Mouse (Mus musculus): ENCODE measurements around the gene Adam10. TPM values are rescaled to one million over a fixed set of nuclear protein-coding genes. Genes with fewer than 3 reads are reported as not detected.

Adam10 gene
- 60.8 and 70.8 TPM in 2 replicates for polyA plus RNA-seq (2015; fragmentation: Nextera tagmentation; extraction: Ambion mirVana)

DNA sequence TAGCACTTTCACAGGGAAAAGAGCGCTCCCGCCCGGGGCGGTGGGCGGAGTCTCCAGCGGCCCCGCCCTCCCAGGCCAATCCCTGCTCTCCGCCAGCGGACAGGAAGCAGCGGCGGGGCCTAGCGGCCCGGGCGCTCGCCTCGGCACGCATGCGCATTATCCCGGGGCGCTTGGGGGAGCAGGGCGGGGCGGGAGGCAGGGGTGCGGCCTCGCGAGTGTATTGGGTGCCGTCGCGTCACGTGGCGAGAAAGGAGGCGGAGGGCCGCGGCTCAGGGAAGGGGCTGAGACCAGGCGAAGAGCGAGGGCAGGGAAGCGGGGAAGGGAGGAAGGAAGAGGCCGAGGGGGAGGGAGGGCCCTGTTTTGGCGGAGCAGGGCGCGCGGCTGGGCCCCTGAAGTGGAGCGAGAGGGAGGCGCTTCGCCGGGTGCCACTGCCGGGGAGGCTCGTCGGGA, at the start of gene Adam10:
Adam10 (plus strand) TSS at position 316 of the 450 bp plus-strand sequence.
- H3K4me1 ChIP-seq, result peaks cover 16% of the 10 kb centered on the region
- no peaks in the 10 kb centered on the region for H3K36me3 ChIP-seq
- H3K9me3 ChIP-seq, result no peaks in the 10 kb centered on the region
- H3K4me2 ChIP-seq, result peak within 1 kb of the TSS; percentile 81
- peak within 1 kb of the TSS; percentile 97 for H3K27ac ChIP-seq
- peak; percentile 100 for ATAC-seq (ENCODE audit: insufficient number of reproducible peaks, insufficient read depth, low FRiP score, low TSS enrichment, low read depth)
- peak within 1 kb of the TSS; percentile 98 for H3K9ac ChIP-seq
- H3K27me3 ChIP-seq, result no peaks in the 10 kb centered on the region
- WGBS, result under 1% methylated on average over 46 of the region's 48 CpGs
- peak within 1 kb of the TSS; percentile 98 for H3K4me3 ChIP-seq

GRCm38 (mm10) chr9:70629711-70630110, 49.1 kb upstream of the Adam10 start:
- 73% methylated on average over 2 of the region's 2 CpGs for WGBS
- Histone ChIP-seq H3K36me3 (0 out of 2 replicates have a peak, but pooled peaks cover 4% of the 10 kb centered on the region), H3K9ac (no peak overlapping the region), H3K27ac (no peak overlapping the region), H3K4me2 (no peak overlapping the region), H3K4me1 (peaks cover 11% of the 10 kb centered on the region), H3K9me3 (no peaks in the 10 kb centered on the region), H3K27me3 (no peaks in the 10 kb centered on the region), H3K4me3 (no peak overlapping the region)
- ATAC-seq (ENCODE audit: insufficient number of reproducible peaks, insufficient read depth, low FRiP score, low TSS enrichment, low read depth), result no peak

GRCm38 (mm10) chr9:70631665-70632064, 47.1 kb upstream of the Adam10 start:
- no peaks in the 10 kb centered on the region for H3K9me3 ChIP-seq
- no peak for ATAC-seq (ENCODE audit: insufficient number of reproducible peaks, insufficient read depth, low FRiP score, low TSS enrichment, low read depth)
- WGBS, result 18% methylated on average over 5 of the region's 5 CpGs
- peaks cover 11% of the 10 kb centered on the region for H3K4me1 ChIP-seq
- no peak overlapping the region for H3K4me3 ChIP-seq
- H3K9ac ChIP-seq, result no peak overlapping the region
- no peaks in the 10 kb centered on the region for H3K27me3 ChIP-seq
- H3K36me3 ChIP-seq, result no peaks in the 10 kb centered on the region
- no peak overlapping the region for H3K4me2 ChIP-seq
- H3K27ac ChIP-seq, result peak overlapping the region; percentile 51; the same call in 1 of the 2 replicates

DNA sequence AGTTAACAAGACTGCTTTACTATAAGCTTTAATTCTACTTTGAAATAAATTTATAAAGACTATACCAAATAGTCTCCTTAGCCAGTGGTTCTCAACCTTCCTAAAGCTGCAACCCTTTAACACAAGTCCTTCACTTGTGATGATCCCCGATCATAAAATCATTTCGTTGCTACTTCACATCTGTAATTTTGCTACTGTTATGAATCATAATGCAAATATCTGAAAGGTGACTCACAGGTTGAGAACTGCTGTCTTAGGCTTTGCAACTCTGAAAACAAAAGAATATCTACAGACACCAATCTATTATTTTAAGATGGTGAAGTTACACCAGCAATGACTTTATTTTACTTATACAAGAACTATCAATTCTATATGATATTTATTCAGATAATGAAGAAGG, 42.0 kb upstream of the Adam10 start:
- no peak for ATAC-seq (ENCODE audit: insufficient number of reproducible peaks, insufficient read depth, low FRiP score, low TSS enrichment, low read depth)
- Histone ChIP-seq H3K4me3 (no peak overlapping the region), H3K4me1 (peaks cover 1% of the 10 kb centered on the region), H3K27ac (no peak overlapping the region), H3K9ac (no peak overlapping the region), H3K36me3 (no peaks in the 10 kb centered on the region), H3K9me3 (no peaks in the 10 kb centered on the region), H3K27me3 (no peaks in the 10 kb centered on the region), H3K4me2 (no peak overlapping the region)
- 82% methylated on average over 2 of the region's 2 CpGs for WGBS

DNA sequence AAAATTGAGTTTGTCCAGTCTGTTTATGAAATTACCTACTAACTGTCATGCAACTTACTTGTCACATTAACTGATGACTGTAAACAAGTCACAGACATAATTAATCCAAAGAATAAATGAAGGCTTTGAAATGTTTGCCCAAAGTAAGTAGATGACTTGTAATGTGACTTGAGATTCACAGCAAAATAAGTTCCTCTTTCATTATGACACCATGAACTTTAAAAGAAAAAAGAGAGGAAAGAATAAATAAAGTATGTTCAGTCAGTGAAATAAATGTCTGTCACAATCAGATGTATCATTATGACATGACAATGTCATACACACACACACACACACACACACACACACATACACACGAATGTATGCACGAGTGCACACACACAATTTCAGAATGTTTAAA, 28.5 kb upstream of the Adam10 start:
- ATAC-seq (ENCODE audit: insufficient number of reproducible peaks, insufficient read depth, low FRiP score, low TSS enrichment, low read depth), result no peak
- no peaks in the 10 kb centered on the region for H3K36me3 ChIP-seq
- no peaks in the 10 kb centered on the region for H3K27me3 ChIP-seq
- 77% methylated on average over 2 of the region's 2 CpGs for WGBS
- H3K4me3 ChIP-seq, result no peak overlapping the region
- peaks cover 15% of the 10 kb centered on the region for H3K4me1 ChIP-seq
- no peaks in the 10 kb centered on the region for H3K9me3 ChIP-seq
- H3K4me2 ChIP-seq, result no peak overlapping the region
- H3K27ac ChIP-seq, result no peak overlapping the region
- no peak overlapping the region for H3K9ac ChIP-seq

DNA sequence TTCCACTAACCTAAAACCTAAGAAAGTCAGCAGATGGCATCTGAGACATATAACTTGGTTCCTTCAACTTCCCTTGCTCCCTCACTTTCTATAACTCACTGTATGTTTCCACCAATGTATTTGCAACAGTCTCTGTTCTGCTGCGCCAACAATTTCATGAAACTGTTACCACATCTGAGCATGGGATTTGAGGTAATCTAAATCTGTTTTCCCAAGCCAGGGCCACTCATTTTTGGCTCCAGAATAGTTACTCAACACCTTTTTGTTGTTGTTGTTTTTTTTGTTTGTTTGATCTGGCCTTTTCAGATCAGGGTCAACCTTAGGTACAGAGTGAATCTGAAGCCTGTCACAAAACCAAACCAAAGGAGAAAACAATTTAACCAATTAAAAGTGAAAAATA, 27.8 kb upstream of the Adam10 start:
- 93% methylated on average over 1 of the region's 1 CpGs for WGBS
- ATAC-seq (ENCODE audit: insufficient number of reproducible peaks, insufficient read depth, low FRiP score, low TSS enrichment, low read depth), result no peak

DNA sequence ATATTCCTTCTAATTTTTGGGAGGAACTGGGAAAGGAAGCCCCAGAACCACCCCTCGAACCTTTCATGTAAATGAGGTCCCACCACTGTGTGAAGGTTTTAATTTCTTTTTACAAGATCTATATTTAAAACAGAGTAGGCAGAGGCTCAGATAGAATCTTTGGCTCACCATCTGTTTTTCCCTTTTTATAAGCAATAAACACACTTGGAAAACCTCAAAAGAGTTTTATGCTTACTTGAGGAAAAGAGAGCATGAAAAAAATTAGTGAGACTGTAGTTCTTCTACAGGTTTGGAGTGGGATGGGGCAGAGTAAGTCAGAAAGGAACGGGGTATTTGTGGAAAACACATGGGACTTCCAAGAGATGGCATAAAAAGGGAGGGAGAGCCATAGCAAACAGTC, 26.6 kb upstream of the Adam10 start:
- peaks cover 19% of the 10 kb centered on the region for H3K4me1 ChIP-seq
- H3K4me2 ChIP-seq, result no peak overlapping the region
- no peak overlapping the region for H3K4me3 ChIP-seq
- no peak overlapping the region for H3K27ac ChIP-seq
- no peaks in the 10 kb centered on the region for H3K9me3 ChIP-seq
- no peaks in the 10 kb centered on the region for H3K36me3 ChIP-seq
- WGBS, result 53% methylated on average over 2 of the region's 2 CpGs
- H3K27me3 ChIP-seq, result no peaks in the 10 kb centered on the region
- ATAC-seq (ENCODE audit: insufficient number of reproducible peaks, insufficient read depth, low FRiP score, low TSS enrichment, low read depth), result no peak
- no peak overlapping the region for H3K9ac ChIP-seq

More for the DNA sequence above, 27.8 kb upstream of the Adam10 start:
- Histone ChIP-seq H3K4me3 (no peak overlapping the region), H3K9ac (no peak overlapping the region), H3K4me2 (no peak overlapping the region), H3K27ac (no peak overlapping the region), H3K36me3 (no peaks in the 10 kb centered on the region), H3K4me1 (peaks cover 15% of the 10 kb centered on the region), H3K27me3 (no peaks in the 10 kb centered on the region), H3K9me3 (no peaks in the 10 kb centered on the region)

- Histone ChIP-seq H3K36me3 (no peaks in the 10 kb centered on the region), H3K27ac (no peak overlapping the region), H3K4me2 (peak overlapping the region; percentile 21; the same call in 1 of the 2 replicates), H3K4me3 (no peak overlapping the region), H3K9me3 (no peaks in the 10 kb centered on the region), H3K27me3 (no peaks in the 10 kb centered on the region), H3K4me1 (peaks cover 23% of the 10 kb centered on the region), H3K9ac (no peak overlapping the region)
- WGBS, result 75% methylated on average over 2 of the region's 2 CpGs
- no peak for ATAC-seq (ENCODE audit: insufficient number of reproducible peaks, insufficient read depth, low FRiP score, low TSS enrichment, low read depth)
Observed at GRCm38 (mm10) chr9:70653875-70654274, 24.9 kb upstream of the Adam10 start.

DNA sequence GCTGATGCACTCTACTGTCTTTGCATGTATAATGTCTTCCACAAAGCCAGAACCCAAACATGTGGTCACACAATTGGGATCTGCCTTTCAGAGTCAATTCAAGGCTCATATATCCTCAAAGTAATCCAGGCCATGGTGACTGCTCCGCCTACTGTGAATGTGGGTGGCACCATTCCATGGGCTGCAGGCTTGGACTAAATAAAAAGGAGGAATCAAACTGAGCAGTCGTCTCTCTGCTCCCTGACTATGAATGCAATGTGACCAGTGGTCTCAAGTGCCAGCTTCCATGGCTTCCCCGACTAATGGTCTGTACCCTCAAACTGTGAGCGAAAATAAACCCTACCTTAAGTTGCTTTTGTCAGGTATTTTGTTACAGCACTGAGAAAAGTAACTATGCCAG, 24.3 kb upstream of the Adam10 start:
- H3K4me2 ChIP-seq, result peak overlapping the region; percentile 21; the same call in 1 of the 2 replicates
- 66% methylated on average over 4 of the region's 4 CpGs for WGBS

GRCm38 (mm10) chr9:70655764-70656129, 23.1 kb upstream of the Adam10 start:
- Histone ChIP-seq H3K27ac (no peak overlapping the region), H3K36me3 (no peaks in the 10 kb centered on the region), H3K4me3 (peak overlapping the region; percentile 70), H3K4me2 (peak overlapping the region; percentile 82), H3K4me1 (peaks cover 23% of the 10 kb centered on the region), H3K9me3 (no peaks in the 10 kb centered on the region), H3K9ac (no peak overlapping the region), H3K27me3 (no peaks in the 10 kb centered on the region)
- 35% methylated on average over 2 of the region's 2 CpGs for WGBS
- no peak for ATAC-seq (ENCODE audit: insufficient number of reproducible peaks, insufficient read depth, low FRiP score, low TSS enrichment, low read depth)

More for the DNA sequence above, 24.3 kb upstream of the Adam10 start:
- peaks cover 23% of the 10 kb centered on the region for H3K4me1 ChIP-seq
- no peaks in the 10 kb centered on the region for H3K9me3 ChIP-seq
- H3K27ac ChIP-seq, result no peak overlapping the region
- H3K9ac ChIP-seq, result no peak overlapping the region
- H3K27me3 ChIP-seq, result no peaks in the 10 kb centered on the region
- ATAC-seq (ENCODE audit: insufficient number of reproducible peaks, insufficient read depth, low FRiP score, low TSS enrichment, low read depth), result no peak
- no peak overlapping the region for H3K4me3 ChIP-seq
- no peaks in the 10 kb centered on the region for H3K36me3 ChIP-seq

GRCm38 (mm10) chr9:70656130-70657007, 22.4 kb upstream of the Adam10 start, which contains the start of gene Gm10642:
Gm10642 (plus strand) TSS chr9:70656251.
- H3K9me3 ChIP-seq, result no peaks in the 10 kb centered on the region

More at GRCm38 (mm10) chr9:70656130-70657007, 22.4 kb upstream of the Adam10 start, which contains the start of gene Gm10642:
- H3K4me2 ChIP-seq, result peak within 1 kb of the TSS; percentile 82
- H3K27me3 ChIP-seq, result no peaks in the 10 kb centered on the region
- H3K4me1 ChIP-seq, result peaks cover 23% of the 10 kb centered on the region
- WGBS, result under 1% methylated on average over 72 of the region's 72 CpGs
- no peaks in the 10 kb centered on the region for H3K36me3 ChIP-seq
- H3K9ac ChIP-seq, result peak within 1 kb of the TSS; percentile 88
- ATAC-seq (ENCODE audit: insufficient number of reproducible peaks, insufficient read depth, low FRiP score, low TSS enrichment, low read depth), result peak; percentile 38
- H3K27ac ChIP-seq, result peak within 1 kb of the TSS; percentile 94
- peak within 1 kb of the TSS; percentile 70 for H3K4me3 ChIP-seq
